Mouse (Mus musculus) small intestine, adult 2 months (tissue): ENCODE measurements around the gene Fam184a.

Source experiments
- CTCF ChIP-seq: fragments of 200-500 bp; IDR thresholded peaks from 2 replicates; pipeline ENCODE4 v1.5.1; 2012; ENCODE audit warnings: low read depth, mild to moderate bottlenecking, control low read depth, inconsistent platforms, low read length, moderate library complexity, mixed read lengths; ENCODE audit not compliant: insufficient replicate concordance, insufficient read length; ENCODE audit errors: extremely low read depth
- POLR2A ChIP-seq: fragments of 200-500 bp; IDR thresholded peaks from 2 replicates; pipeline ENCODE4 v1.6.1; 2012; ENCODE audit warnings: low read depth, mild to moderate bottlenecking, control low read depth, inconsistent platforms, low read length, moderate library complexity

- TF ChIP-seq POLR2A: peak; percentile 72
- TF ChIP-seq CTCF: peak; percentile 16; the same call in 1 of the 2 replicates
These were observed 121.0 kb downstream of the Fam184a start for GRCm38 (mm10) chr10:53629918-53630250.
